Mouse (Mus musculus) forebrain, embryonic 14.5 days (tissue): ENCODE data around the gene Nfia. TPM values are rescaled to one million over a fixed set of nuclear protein-coding genes. Genes with fewer than 3 reads are reported as not detected.

Experiments
- ATAC-seq: fragments of 200-750 bp; cut with Nextera tagmentation; 2 replicates; pipeline ENCODE4 v1.8.0; 2017; ENCODE audit warnings: mild to moderate bottlenecking, moderate library complexity
- DNase-seq: peaks from one replicate; pipeline ENCODE4 v3.0.0-alpha.2; 2015; ENCODE audit warnings: low spot score
- H3K27ac ChIP-seq: fragments of 300-500 bp; sonication (generic); 2 replicates; pipeline ENCODE4 v1.5.1; 2014; ENCODE audit warnings: low read depth, mild to moderate bottlenecking, control low read depth, low read length, moderate library complexity
- H3K27me3 ChIP-seq: fragments of 300-500 bp; sonication (generic); replicated peaks from 2 replicates; pipeline ENCODE4 v1.6.1; 2014; ENCODE audit warnings: low read length, control low read depth, mixed read lengths; ENCODE audit not compliant: control insufficient read depth, insufficient read depth
- H3K36me3 ChIP-seq: fragments of 300-500 bp; sonication (generic); 2 replicates; pipeline ENCODE4 v1.6.1; 2014; ENCODE audit warnings: low read length, control low read depth; ENCODE audit not compliant: control insufficient read depth, insufficient read depth
- H3K4me1 ChIP-seq: fragments of 300-500 bp; sonication (generic); 2 replicates; pipeline ENCODE4 v1.6.1; 2014; ENCODE audit warnings: antibody characterized with exemption, low read length, control low read depth; ENCODE audit not compliant: control insufficient read depth, insufficient read depth
- H3K4me2 ChIP-seq: fragments of 300-500 bp; sonication (generic); 2 replicates; pipeline ENCODE4 v1.6.1; 2014; ENCODE audit warnings: mild to moderate bottlenecking, control low read depth, low read length
- H3K4me3 ChIP-seq: fragments of 300-500 bp; sonication (generic); 2 replicates; pipeline ENCODE4 v1.5.1; 2014; ENCODE audit warnings: low read depth, low read length, control low read depth
- H3K9ac ChIP-seq: fragments of 300-500 bp; sonication (generic); 2 replicates; pipeline ENCODE4 v1.6.1; 2014; ENCODE audit warnings: mild to moderate bottlenecking, low read length, control low read depth, moderate library complexity
- H3K9me3 ChIP-seq: fragments of 300-500 bp; sonication (generic); replicated peaks from 2 replicates; pipeline ENCODE4 v1.6.1; 2016; ENCODE audit warnings: low read length, control low read depth, mixed read lengths; ENCODE audit not compliant: control insufficient read depth
- whole genome bisulfite sequencing: fragments of 180-500 bp; shearing (Covaris S2); extraction: QIAGEN DNeasy Blood & Tissue Kit; methylation state at CpG from one replicate; pipeline ENCODE4 v1.1.7; 2014; 5-methylcytosine and 5-hydroxymethylcytosine counted together
- polyA plus RNA-seq: library from polyadenylated mRNA; unstranded; fragments of >200 nt; fragmentation: Nextera tagmentation; extraction: Ambion mirVana; gene quantifications from 2 replicates; pipeline ENCODE4 v1.2.1, GENCODE M21; 2014

Nfia gene
- polyA plus RNA-seq, 1 experiment from 2014 or later: 71.5 TPM

DNA sequence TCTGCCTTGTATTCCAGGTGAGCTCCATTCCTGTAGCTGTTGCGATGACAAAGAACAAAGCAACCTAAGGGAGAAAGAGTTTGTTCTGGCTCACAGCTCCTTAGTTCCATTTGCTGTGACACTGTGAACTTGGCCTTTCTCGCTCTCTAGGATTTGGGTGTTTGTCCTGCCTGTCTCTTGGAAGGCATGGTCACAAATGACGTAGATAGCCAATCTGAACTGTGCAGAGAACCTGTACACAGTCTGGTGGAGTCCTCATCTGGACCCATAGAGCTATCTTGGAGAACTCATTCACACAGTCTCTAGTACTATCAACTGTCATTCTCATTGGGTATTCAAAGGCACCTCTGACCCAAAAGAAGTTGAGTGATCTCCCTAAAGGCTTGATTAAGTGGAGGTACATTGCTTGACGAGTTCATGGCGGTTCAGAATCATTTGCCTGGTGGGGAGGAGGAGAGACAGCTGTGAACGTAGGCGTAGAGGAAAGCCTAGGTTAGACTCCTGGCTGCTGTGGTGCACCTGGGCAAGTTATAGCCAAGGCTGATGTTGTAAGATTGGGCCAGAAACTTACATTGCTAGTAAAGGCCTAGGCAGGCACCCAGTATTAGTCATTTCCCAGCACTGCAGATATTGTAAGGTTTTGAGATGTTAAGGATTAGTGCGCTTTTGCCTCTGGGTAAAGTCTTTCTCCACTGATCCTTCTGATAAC is 83.3 kb downstream of the Nfia start:
- Histone ChIP-seq H3K27ac (no peak overlapping the region), H3K36me3 (no peaks in the 10 kb centered on the region), H3K4me2 (no peak overlapping the region), H3K4me3 (no peak overlapping the region), H3K9ac (no peak overlapping the region), H3K27me3 (no peaks in the 10 kb centered on the region), H3K9me3 (no peaks in the 10 kb centered on the region), H3K4me1 (no peaks in the 10 kb centered on the region; the same call in 1 of the 2 replicates)
- WGBS: 94% methylated on average over 8 of the region's 8 CpGs
- ATAC-seq (no peak), DNase-seq (no peak)

DNA sequence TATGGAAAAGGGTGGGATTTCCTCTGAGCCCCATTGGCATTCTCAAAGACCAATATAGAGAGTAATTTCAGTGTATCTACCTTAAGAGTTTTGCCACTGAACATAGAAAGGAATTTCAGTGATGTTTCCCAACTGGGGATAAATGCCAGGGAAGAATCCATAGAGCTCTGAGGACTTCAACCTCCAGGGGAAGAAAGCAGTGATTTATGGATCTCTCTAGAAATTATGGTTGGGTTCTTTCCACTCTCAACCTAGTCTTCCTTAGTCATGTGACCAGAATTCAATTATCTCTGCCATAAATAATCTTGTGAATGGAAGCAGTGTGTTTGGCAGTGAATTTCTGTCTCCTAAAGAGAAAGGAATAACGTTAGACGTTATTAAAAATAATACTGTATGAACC is 85.0 kb downstream of the Nfia start:
- Histone ChIP-seq H3K27me3 (no peaks in the 10 kb centered on the region), H3K4me2 (no peak overlapping the region), H3K9me3 (no peaks in the 10 kb centered on the region), H3K4me3 (no peak overlapping the region), H3K36me3 (no peaks in the 10 kb centered on the region), H3K9ac (no peak overlapping the region), H3K4me1 (no peaks in the 10 kb centered on the region; the same call in 1 of the 2 replicates), H3K27ac (no peak overlapping the region)
- WGBS: 98% methylated on average over 2 of the region's 2 CpGs
- no peak for ATAC-seq
- DNase-seq: no peak

DNA sequence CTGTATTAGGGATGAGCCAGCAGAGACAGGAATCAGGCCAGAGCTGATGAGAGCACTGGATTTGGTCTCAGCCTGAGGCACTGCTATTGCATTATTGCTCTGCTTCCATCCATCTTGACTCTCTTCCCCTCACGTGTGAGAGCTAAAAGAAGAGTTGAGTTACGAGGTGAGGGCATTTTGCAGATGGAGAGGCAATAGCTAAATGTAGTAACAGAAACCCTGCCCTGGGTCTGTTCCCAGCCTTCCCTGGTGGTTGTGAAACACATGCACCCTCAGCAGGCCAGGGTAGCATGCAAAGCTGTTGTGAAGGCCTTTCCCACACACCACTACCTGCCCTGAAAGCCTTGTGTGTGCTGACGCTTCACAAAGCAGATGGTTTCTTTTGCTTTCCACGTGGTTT is 86.9 kb downstream of the Nfia start:
- 75% methylated on average over 4 of the region's 4 CpGs for WGBS

DNA sequence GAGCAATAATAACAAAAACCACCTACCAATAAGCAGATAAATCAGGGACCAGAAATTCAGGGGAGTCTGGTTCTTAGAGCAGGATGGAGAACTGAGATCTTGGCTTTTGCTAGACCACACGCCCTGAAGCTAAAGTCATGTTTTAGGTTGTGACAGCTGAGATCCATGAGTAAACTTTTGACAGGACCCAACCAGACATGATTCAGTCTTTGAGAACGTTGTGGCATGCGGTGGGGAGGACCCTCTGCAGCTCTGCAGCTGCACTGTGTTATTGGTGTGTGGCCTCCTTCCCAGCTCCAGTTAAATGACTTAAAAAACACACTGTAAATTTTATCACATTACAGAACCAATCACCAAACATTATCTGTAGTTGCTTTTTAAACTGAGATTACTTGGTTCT is 87.8 kb downstream of the Nfia start:
- no peak for DNase-seq
- Histone ChIP-seq H3K36me3 (no peaks in the 10 kb centered on the region), H3K4me1 (peaks cover 3% of the 10 kb centered on the region; the same call in 1 of the 2 replicates), H3K9me3 (no peaks in the 10 kb centered on the region), H3K4me3 (no peak overlapping the region), H3K27me3 (no peaks in the 10 kb centered on the region), H3K4me2 (no peak overlapping the region), H3K27ac (no peak overlapping the region), H3K9ac (no peak overlapping the region)
- no peak for ATAC-seq
- WGBS: 78% methylated on average over 3 of the region's 3 CpGs

More for the DNA sequence above, 86.9 kb downstream of the Nfia start:
- no peak overlapping the region for H3K4me3 ChIP-seq
- no peak overlapping the region for H3K4me2 ChIP-seq
- no peak overlapping the region for H3K27ac ChIP-seq
- no peaks in the 10 kb centered on the region for H3K27me3 ChIP-seq
- no peaks in the 10 kb centered on the region for H3K9me3 ChIP-seq
- no peak overlapping the region for H3K9ac ChIP-seq
- DNase-seq: no peak
- H3K4me1 ChIP-seq: no peaks in the 10 kb centered on the region; the same call in 1 of the 2 replicates
- ATAC-seq: no peak
- no peaks in the 10 kb centered on the region for H3K36me3 ChIP-seq

DNA sequence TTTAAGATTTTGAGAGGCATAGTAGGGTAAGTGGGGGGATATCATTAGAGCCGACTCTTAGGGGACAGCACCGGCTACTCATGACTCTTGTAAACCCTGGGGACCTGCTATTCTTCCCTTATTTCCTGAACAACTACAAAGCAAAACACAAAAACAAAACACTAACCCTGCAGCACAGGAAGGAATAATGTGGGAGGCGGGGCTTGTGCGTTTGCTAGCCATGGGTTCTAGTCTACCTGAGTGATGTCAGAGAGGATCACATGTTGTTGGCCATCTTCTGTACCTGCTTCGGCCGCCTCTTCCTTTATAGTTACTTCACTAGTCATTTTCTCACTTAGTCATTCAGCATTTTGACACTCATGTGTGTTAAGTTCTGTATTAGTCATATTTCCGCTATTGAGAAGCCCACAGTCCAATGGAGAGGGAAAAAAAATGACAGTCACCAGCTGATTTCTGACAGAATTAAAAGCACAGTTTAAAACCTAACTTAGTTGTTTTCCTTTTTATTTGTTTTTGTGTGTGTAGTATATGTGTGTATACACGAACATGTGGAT is 88.3 kb downstream of the Nfia start:
- no peak overlapping the region for H3K4me3 ChIP-seq
- 92% methylated on average over 8 of the region's 8 CpGs for WGBS
- H3K9ac ChIP-seq: no peak overlapping the region
- peaks cover 6% of the 10 kb centered on the region; the same call in 1 of the 2 replicates for H3K4me1 ChIP-seq
- no peaks in the 10 kb centered on the region for H3K9me3 ChIP-seq
- H3K4me2 ChIP-seq: no peak overlapping the region
- H3K36me3 ChIP-seq: no peaks in the 10 kb centered on the region
- no peak overlapping the region for H3K27ac ChIP-seq
- H3K27me3 ChIP-seq: no peaks in the 10 kb centered on the region
- no peak for DNase-seq
- ATAC-seq: no peak

DNA sequence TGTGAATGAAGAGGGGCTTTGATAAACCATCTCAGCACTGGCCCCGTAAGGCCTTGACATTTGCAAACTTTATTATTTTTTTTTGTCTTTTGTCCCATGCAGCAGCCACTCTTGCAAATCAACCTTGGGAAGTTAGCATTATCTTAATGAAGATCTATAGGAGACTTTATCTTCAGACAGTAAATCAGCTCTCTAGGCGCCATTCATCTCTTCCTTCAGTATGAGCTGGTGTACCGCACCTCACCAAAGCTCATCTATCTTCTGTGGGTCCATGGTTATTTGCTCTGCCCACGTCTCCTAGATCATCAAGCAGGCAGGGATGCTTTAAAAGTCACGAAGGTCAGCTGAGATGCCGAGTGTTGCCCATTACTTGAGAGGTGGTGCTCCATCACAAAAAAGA is 89.8 kb downstream of the Nfia start:
- H3K4me1 ChIP-seq: peaks cover 6% of the 10 kb centered on the region; the same call in 1 of the 2 replicates
- no peak overlapping the region for H3K4me3 ChIP-seq
- ATAC-seq (no peak), DNase-seq (no peak)
- H3K27me3 ChIP-seq: no peaks in the 10 kb centered on the region
- no peak overlapping the region for H3K9ac ChIP-seq
- H3K4me2 ChIP-seq: no peak overlapping the region
- H3K36me3 ChIP-seq: no peaks in the 10 kb centered on the region
- H3K27ac ChIP-seq: no peak overlapping the region
- no peaks in the 10 kb centered on the region for H3K9me3 ChIP-seq
- WGBS: 91% methylated on average over 6 of the region's 6 CpGs

DNA sequence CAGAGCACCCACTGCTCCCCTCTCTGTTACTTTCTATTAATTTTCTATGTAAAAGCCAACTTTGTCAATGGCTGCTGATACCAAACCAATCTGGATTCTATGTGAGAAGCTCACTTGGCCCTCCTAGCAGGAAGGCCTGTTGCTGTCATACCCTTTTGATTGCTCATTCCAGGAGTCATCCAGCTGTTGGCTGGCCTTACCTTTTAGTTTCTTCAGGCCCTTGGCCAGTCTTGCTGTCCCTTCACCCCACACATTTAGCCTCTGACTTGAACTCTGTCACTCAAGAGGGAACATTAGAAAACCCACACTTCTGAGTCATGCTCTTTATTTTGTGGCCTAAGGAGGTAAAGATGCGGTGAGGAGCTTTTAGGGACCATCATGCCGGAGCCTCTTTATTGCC is 91.7 kb downstream of the Nfia start:
- no peaks in the 10 kb centered on the region for H3K27me3 ChIP-seq
- WGBS: 100% methylated on average over 2 of the region's 2 CpGs
- no peaks in the 10 kb centered on the region for H3K36me3 ChIP-seq
- ATAC-seq: no peak
- H3K9ac ChIP-seq: no peak overlapping the region
- DNase-seq: no peak
- H3K4me1 ChIP-seq: peaks cover 13% of the 10 kb centered on the region
- H3K27ac ChIP-seq: no peak overlapping the region
- no peak overlapping the region for H3K4me3 ChIP-seq
- no peaks in the 10 kb centered on the region for H3K9me3 ChIP-seq
- H3K4me2 ChIP-seq: no peak overlapping the region

DNA sequence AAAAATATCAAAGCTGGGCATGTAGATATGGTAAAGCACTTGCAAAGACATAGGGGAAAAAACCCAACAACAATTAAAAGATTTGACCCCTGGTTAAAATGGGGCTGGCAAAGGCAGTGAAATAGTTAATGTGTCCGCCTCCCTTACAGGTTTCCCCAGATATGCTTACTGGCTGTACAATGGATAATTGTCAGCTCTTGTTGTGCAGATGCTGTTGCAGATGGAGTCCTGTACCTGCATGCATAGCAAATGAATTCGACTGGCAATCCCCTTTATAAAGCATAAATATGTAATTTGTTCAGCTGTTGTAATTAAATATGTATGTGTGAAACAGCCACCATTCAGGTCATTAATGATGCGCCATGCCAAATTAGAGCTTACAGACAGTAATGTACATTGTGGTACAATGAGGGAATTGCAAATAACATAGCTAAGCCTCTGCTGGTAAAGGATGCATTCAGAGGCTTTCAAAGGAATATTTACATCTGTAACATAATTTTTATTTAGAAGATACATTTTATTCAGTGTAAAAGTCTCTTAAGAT is 92.9 kb downstream of the Nfia start:
- no peak overlapping the region for H3K4me2 ChIP-seq
- no peaks in the 10 kb centered on the region for H3K36me3 ChIP-seq
- H3K27me3 ChIP-seq: no peaks in the 10 kb centered on the region
- H3K27ac ChIP-seq: peak overlapping the region; percentile 22; the same call in 1 of the 2 replicates
- peak; percentile 49 for ATAC-seq
- no peak overlapping the region for H3K9ac ChIP-seq
- peaks cover 20% of the 10 kb centered on the region for H3K4me1 ChIP-seq
- H3K9me3 ChIP-seq: no peaks in the 10 kb centered on the region
- H3K4me3 ChIP-seq: no peak overlapping the region
- DNase-seq: peak; percentile 73
- 37% methylated on average over 3 of the region's 3 CpGs for WGBS

DNA sequence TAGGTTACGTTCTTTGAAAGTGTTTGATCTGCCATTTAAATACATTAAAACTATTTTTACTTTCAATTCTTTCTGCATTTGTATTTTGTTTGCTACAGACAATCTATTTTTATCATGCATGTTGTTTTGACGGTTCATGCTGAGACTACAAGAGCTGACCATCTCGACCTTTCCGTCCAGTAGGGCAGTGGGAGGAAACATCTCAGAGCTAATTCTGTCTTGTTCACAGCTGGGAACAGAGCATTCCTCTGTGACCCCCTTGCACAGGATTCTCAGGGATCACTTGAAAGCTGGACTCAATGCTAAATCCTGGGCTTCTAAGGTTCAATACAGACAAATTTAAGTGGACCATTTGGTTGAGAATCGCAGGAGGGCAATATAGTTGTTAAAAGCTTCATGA is 93.9 kb downstream of the Nfia start:
- H3K4me2 ChIP-seq: no peak overlapping the region
- no peak overlapping the region for H3K9ac ChIP-seq
- H3K4me3 ChIP-seq: no peak overlapping the region
- no peaks in the 10 kb centered on the region for H3K9me3 ChIP-seq
- H3K36me3 ChIP-seq: no peaks in the 10 kb centered on the region
- no peaks in the 10 kb centered on the region for H3K27me3 ChIP-seq
- no peak overlapping the region for H3K27ac ChIP-seq
- peaks cover 25% of the 10 kb centered on the region for H3K4me1 ChIP-seq
- ATAC-seq (no peak), DNase-seq (no peak)
- WGBS: 73% methylated on average over 5 of the region's 5 CpGs
